Mouse (Mus musculus): ENCODE measurements at regions not wholly inside any gene's neighbourhood (a gene's known extent, or its start where the extent isn't known, plus 50 kb on each side); places are given as distances from the start of the nearest gene placed in this dataset.

GRCm38 (mm10) chr13:31177999-31178783, 204.2 kb downstream of the Gm5447 start:
- H3K4me2 ChIP-seq (replicated peaks) = no peak overlapping the region
- no peaks in the 10 kb centered on the region for H3K36me3 ChIP-seq
- H3K4me1 ChIP-seq (replicated peaks) = peaks cover 18% of the 10 kb centered on the region; the same call in 1 of the 2 replicates
- 56% methylated on average over 5 of the region's 5 CpGs for WGBS
- H3K9ac ChIP-seq = no peak overlapping the region
- no peaks in the 10 kb centered on the region for H3K27me3 ChIP-seq (replicated peaks)
- no peaks in the 10 kb centered on the region for H3K9me3 ChIP-seq
- no peak overlapping the region for H3K4me3 ChIP-seq (replicated peaks)
- peak; percentile 74 for ATAC-seq
- H3K27ac ChIP-seq = peak overlapping the region; percentile 72; the same call in 1 of the 2 replicates

- H3K4me2 ChIP-seq (replicated peaks) = 0 out of 2 replicates have a peak overlapping the region, but pooled peaks have one; percentile 36
- 75% methylated on average over 3 of the region's 3 CpGs for whole genome bisulfite sequencing
- H3K27me3 ChIP-seq (replicated peaks) = no peaks in the 10 kb centered on the region
- peaks cover 18% of the 10 kb centered on the region; the same call in 1 of the 2 replicates for H3K4me1 ChIP-seq (replicated peaks)
- H3K27ac ChIP-seq = peak overlapping the region; percentile 72
- H3K9ac ChIP-seq = no peak overlapping the region
- H3K9me3 ChIP-seq = no peaks in the 10 kb centered on the region
- H3K36me3 ChIP-seq = no peaks in the 10 kb centered on the region
- ATAC-seq = no peak
- H3K4me3 ChIP-seq (replicated peaks) = no peak overlapping the region
Observed at GRCm38 (mm10) chr13:31178964-31179363, 205.0 kb downstream of the Gm5447 start.

DNA sequence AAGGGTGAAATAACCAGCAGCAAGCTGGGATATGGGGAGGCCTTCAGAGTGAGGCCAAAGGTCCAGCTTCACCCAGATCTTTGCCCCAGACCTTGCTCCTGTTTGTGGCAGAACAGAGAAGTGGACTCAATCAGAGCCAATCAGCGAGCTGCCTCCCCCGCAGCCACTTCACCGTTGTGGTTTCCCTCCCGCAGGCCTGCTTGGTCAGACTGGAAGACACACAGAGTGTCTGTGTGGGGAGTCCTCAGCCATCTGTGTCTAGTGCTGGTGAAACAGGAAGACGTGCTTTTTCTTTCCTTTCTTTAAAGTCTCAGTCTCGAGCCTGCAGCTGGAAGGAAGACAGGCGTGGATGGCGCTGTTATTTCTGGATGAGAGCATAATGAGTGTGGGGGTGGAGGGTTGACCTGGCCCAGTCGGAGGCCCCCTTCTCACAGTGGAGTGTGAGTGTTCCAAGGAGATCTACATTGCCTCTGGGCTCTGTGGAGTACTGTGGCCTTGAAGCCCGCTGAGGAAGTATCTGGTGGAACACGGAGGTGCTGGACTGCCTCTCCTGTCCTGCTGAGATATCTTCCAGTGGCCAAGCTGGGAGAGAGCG, 205.5 kb downstream of the Gm5447 start:
- Histone ChIP-seq H3K4me1 (replicated peaks) (peaks cover 18% of the 10 kb centered on the region; the same call in 1 of the 2 replicates), H3K36me3 (no peaks in the 10 kb centered on the region), H3K27me3 (replicated peaks) (no peaks in the 10 kb centered on the region), H3K9me3 (no peaks in the 10 kb centered on the region), H3K9ac (no peak overlapping the region), H3K4me2 (replicated peaks) (peak overlapping the region; percentile 36), H3K4me3 (replicated peaks) (no peak overlapping the region), H3K27ac (peak overlapping the region; percentile 72)
- ATAC-seq = peak; percentile 74
- WGBS = 19% methylated on average over 12 of the region's 12 CpGs

DNA sequence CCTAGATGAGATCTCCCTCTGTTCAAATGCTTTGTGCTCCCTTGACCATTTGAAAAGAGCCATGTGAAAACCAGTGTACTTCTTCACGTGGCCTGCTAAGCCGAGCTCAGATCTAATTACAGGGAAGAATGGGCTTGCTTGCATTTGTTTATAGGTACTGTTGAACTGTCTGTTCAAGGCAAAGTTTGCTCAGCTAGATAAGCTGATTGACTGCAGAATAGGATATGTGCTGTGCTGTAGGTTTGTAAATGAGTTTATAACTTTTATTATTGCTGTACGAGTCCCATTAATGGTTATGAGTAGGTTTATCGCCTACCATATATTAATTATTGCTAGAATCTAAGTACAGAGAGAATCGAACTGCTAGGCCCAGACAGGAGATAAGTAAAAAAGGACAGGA, 207.5 kb downstream of the Gm5447 start:
- H3K4me3 ChIP-seq (replicated peaks) = no peak overlapping the region
- peak; percentile 64 for ATAC-seq
- H3K36me3 ChIP-seq = no peaks in the 10 kb centered on the region
- H3K4me1 ChIP-seq (replicated peaks) = peaks cover 30% of the 10 kb centered on the region
- no peaks in the 10 kb centered on the region for H3K27me3 ChIP-seq (replicated peaks)
- no peak overlapping the region; the same call in 1 of the 2 replicates for H3K27ac ChIP-seq
- 52% methylated on average over 5 of the region's 5 CpGs for WGBS
- H3K4me2 ChIP-seq (replicated peaks) = no peak overlapping the region
- no peaks in the 10 kb centered on the region for H3K9me3 ChIP-seq
- no peak overlapping the region for H3K9ac ChIP-seq

GRCm38 (mm10) chr13:31184845-31185834, 211.1 kb downstream of the Gm5447 start:
- no peak for ATAC-seq
- 0 out of 2 replicates have a peak overlapping the region, but pooled peaks have one; percentile 22 for H3K27ac ChIP-seq
- H3K9me3 ChIP-seq = no peaks in the 10 kb centered on the region
- no peaks in the 10 kb centered on the region for H3K36me3 ChIP-seq
- no peak overlapping the region for H3K4me2 ChIP-seq (replicated peaks)
- no peak overlapping the region for H3K9ac ChIP-seq
- WGBS = 69% methylated on average over 14 of the region's 14 CpGs
- H3K4me1 ChIP-seq (replicated peaks) = peaks cover 15% of the 10 kb centered on the region
- H3K27me3 ChIP-seq (replicated peaks) = no peaks in the 10 kb centered on the region
- no peak overlapping the region for H3K4me3 ChIP-seq (replicated peaks)

GRCm38 (mm10) chr13:31186805-31187589, 213.0 kb downstream of the Gm5447 start:
- H3K4me1 ChIP-seq (replicated peaks) = peaks cover 12% of the 10 kb centered on the region
- H3K9me3 ChIP-seq = no peaks in the 10 kb centered on the region
- 0 out of 2 replicates have a peak overlapping the region, but pooled peaks have one; percentile 17 for H3K27ac ChIP-seq
- peak; percentile 86 for ATAC-seq
- H3K4me2 ChIP-seq (replicated peaks) = no peak overlapping the region
- no peaks in the 10 kb centered on the region for H3K27me3 ChIP-seq (replicated peaks)
- H3K9ac ChIP-seq = no peak overlapping the region
- H3K36me3 ChIP-seq = no peaks in the 10 kb centered on the region
- H3K4me3 ChIP-seq (replicated peaks) = no peak overlapping the region
- WGBS = 34% methylated on average over 5 of the region's 5 CpGs

DNA sequence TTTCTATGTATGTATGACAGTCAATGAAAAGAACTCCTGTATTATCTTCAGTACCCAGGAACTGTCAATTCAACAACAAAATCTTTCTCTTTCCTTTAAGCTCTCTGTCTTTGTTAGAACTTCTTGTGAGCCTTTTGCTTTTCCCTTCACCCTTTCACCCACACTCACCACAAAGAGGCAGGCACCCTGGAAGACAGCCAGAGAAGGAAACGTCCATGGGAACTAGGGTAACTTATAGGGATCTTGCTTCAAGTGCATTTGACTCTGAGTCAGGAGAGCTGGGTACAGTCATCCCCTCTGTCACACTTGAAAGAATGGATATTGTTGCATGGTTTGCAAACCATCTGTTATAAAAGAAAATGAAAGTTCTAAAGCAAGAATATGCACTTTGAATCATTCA, 215.1 kb downstream of the Gm5447 start:
- no peak overlapping the region for H3K4me3 ChIP-seq (replicated peaks)
- H3K9me3 ChIP-seq = no peaks in the 10 kb centered on the region
- ATAC-seq = no peak
- H3K27me3 ChIP-seq (replicated peaks) = no peaks in the 10 kb centered on the region
- H3K4me1 ChIP-seq (replicated peaks) = peaks cover 12% of the 10 kb centered on the region
- WGBS = 41% methylated on average over 1 of the region's 1 CpGs
- no peak overlapping the region for H3K4me2 ChIP-seq (replicated peaks)
- H3K27ac ChIP-seq = no peak overlapping the region
- H3K9ac ChIP-seq = no peak overlapping the region
- no peaks in the 10 kb centered on the region for H3K36me3 ChIP-seq

DNA sequence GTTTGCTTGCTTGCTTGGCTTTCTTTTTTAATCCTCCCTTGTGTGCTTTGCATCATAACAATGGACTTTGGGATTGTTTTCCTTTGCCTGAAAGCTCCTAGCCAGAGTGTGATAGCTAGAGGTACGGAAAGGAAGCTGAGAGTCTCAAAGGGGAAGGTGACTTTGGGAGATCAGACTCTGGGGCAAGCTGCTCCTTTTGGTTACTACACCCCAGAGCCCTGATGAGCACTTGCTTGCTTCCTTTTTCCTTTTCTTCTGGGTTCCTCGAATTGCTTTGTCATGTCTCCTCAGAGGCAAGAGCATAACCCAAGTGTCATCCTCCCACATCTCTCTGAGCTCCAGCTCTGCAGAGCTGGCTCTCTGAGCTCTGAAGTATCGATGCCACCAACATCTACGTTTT, 216.0 kb downstream of the Gm5447 start:
- Histone ChIP-seq H3K9ac (no peak overlapping the region), H3K27me3 (replicated peaks) (no peaks in the 10 kb centered on the region), H3K4me1 (replicated peaks) (peaks cover 6% of the 10 kb centered on the region), H3K9me3 (no peaks in the 10 kb centered on the region), H3K4me3 (replicated peaks) (no peak overlapping the region), H3K4me2 (replicated peaks) (no peak overlapping the region), H3K27ac (no peak overlapping the region), H3K36me3 (no peaks in the 10 kb centered on the region)
- WGBS = 80% methylated on average over 4 of the region's 4 CpGs
- no peak for ATAC-seq

- H3K9me3 ChIP-seq = no peaks in the 10 kb centered on the region
- H3K27ac ChIP-seq = no peak overlapping the region
- no peaks in the 10 kb centered on the region for H3K36me3 ChIP-seq
- no peak overlapping the region for H3K4me3 ChIP-seq (replicated peaks)
- WGBS = 79% methylated on average over 7 of the region's 7 CpGs
- H3K27me3 ChIP-seq (replicated peaks) = no peaks in the 10 kb centered on the region
- no peak overlapping the region for H3K9ac ChIP-seq
- H3K4me1 ChIP-seq (replicated peaks) = no peaks in the 10 kb centered on the region; the same call in 1 of the 2 replicates
- no peak for ATAC-seq
- no peak overlapping the region for H3K4me2 ChIP-seq (replicated peaks)
Observed at GRCm38 (mm10) chr13:31191344-31192139, 217.5 kb downstream of the Gm5447 start.

DNA sequence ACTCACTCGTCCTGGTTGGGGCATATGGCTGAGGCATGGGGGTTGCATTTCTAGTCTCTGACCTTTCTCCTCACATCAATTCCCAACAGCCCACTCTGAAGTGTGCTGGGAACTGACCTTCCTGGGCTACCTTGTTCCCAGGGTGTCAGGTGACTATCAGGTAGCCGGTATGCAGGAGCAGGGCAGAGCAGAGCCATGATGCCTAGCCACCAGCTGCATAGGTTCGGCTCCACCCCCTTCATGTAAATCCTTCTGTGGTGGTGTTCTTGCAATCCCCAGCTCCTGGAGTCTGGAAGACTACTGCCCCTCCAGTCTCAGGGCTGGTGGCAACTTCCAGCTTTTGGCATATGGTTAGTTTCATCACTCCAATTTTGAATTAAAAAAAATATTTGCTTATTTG, 221.0 kb downstream of the Gm5447 start:
- no peaks in the 10 kb centered on the region for H3K4me1 ChIP-seq (replicated peaks)
- no peaks in the 10 kb centered on the region for H3K36me3 ChIP-seq
- H3K4me2 ChIP-seq (replicated peaks) = no peak overlapping the region
- no peak overlapping the region for H3K27ac ChIP-seq
- no peak overlapping the region for H3K4me3 ChIP-seq (replicated peaks)
- no peaks in the 10 kb centered on the region for H3K27me3 ChIP-seq (replicated peaks)
- H3K9ac ChIP-seq = no peak overlapping the region
- no peak for ATAC-seq
- H3K9me3 ChIP-seq = no peaks in the 10 kb centered on the region
- 79% methylated on average over 3 of the region's 3 CpGs for WGBS

DNA sequence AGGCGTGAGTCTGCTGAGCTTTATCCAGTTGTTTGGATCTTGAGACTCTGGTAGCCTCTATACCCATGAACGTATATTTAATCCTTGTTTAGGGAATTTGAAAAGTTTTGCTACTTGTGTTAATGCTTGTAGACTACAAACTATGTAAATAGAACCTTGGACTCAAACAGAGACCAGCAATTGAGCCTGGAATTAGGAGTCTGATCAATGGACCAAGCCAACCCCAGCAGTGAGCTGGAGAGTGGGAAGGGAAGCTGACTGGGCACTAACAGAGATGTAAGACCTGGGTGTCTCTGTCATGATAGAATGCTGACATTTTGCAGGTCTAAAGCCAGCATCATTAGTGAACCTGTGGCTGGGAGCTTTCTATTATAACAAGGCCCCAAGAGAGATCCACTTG, 222.5 kb downstream of the Gm5447 start:
- Histone ChIP-seq H3K36me3 (no peaks in the 10 kb centered on the region), H3K4me3 (replicated peaks) (no peak overlapping the region)

More for the DNA sequence above, 222.5 kb downstream of the Gm5447 start:
- WGBS = 58% methylated on average over 2 of the region's 2 CpGs
- Histone ChIP-seq H3K4me1 (replicated peaks) (no peaks in the 10 kb centered on the region), H3K27ac (no peak overlapping the region), H3K4me2 (replicated peaks) (no peak overlapping the region), H3K9me3 (no peaks in the 10 kb centered on the region), H3K9ac (no peak overlapping the region), H3K27me3 (replicated peaks) (no peaks in the 10 kb centered on the region)
- ATAC-seq = no peak

Data from intestine, embryonic 15.5 days (tissue).